Mouse (Mus musculus) skeletal muscle tissue, adult 2 months (tissue): ENCODE data around the gene Slc4a1ap.
"Not testable (repeated sequence)": the region's sequence is repeated elsewhere in the genome, so short reads cannot be mapped to it uniquely, and the experiment has no call there.

ENCODE experiments used
- DNase-seq: peaks from one replicate; pipeline ENCODE4 v3.0.0-alpha.2; 2012; ENCODE audit warnings: low read depth, low spot score

Gene Slc4a1ap

DNA sequence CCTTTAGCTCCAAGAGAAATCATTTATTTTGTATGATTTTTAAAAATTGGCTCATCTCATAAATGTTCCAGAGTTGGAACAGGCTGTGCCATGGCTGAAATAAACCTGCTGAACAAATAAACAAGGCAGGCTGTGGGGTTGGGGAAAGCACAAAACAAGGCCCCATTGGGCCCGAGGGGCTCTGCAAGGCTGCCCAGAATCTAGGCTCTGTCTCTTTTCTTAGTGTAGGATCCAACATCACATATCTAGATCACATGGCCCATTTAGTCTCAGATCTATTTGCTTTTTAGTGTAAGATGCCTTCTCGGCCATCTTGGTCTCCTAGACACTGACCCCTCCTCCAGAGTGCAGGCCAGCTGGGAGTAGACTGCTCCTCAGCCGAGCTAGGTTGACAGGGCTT is 39.7 kb downstream of the Slc4a1ap start:
- no peak for DNase-seq

DNA sequence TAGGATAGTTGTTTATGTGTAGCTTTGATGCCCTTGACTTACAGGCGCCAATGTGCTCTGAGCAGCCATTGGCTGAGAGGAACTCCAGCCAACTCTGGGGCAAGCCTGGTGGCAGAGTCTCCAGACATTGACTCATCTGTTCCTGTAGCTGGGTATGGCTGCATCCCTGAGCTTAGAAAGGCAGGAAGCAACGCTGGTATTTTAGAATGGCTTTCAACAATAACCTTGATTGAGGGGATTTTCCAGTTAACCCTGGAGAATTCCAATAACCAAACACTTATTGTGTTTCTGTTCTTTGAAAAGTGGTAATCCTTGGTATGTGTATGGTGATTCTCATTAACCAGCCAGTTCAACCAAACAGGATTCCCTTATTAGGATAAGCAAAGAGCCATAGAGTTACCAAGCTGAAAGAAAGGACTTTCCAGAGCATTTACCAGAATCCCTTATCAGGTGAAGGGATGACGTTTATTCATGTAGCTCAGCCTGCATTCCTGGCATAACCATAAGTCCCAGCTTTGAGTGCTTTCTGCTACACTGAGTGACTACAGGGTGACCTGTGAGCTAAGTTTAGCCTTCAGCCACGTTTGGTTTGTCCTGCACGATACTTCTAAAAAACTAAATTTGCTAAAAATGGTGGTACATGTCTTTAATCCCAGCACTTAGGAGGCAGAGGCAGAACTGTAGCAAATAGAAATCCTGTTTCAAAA is 41.3 kb downstream of the Slc4a1ap start:
- DNase-seq, result no peak

DNA sequence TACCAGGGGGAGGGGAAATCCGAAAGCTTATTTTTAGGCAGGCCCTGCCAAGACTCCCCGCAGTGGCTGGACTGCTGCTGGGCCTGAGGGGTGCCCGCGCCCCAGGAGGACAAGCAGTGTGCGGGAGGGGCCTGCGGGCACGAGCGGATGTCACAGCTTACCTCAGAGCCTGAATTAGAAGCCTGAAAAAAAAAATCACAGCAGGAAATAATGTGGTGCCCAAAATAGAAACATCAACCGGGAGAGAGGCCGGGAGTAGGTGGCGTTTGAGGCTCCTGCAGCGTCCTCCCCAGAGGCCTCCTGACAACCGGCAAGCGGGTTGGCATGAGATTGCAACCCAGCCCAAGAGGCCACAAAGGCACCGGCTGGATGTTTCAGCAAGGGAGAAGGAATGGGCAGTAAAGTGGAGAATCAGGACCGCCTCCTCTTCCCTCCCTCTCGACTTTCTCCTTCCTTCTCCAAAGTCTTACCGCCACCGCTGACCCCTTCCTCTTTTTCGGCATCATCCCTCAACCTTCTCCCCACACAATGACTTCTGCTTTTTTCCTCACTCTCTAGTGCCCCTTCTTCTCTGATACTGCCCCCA is 44.3 kb downstream of the Slc4a1ap start:
- peak; percentile 75 for DNase-seq

DNA sequence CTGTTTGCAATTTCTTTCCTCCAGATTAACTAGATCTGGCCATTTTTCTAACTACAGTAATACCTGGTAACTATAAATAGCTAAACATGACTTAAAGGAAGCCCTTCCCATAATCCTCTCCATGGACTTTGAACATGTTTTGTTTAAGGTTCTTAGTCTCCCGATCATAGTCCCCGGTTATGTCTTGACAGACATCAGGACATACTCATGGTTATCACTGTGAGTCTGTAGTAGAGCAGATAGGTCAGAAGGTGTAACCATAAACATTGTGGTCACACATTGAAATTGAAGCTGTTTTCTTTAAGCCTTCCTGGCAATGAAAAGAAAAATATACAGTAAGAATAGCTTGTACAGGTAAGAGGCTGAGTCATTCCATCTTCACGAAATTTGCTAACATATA is 46.9 kb downstream of the Slc4a1ap start:
- no peak for DNase-seq

DNA sequence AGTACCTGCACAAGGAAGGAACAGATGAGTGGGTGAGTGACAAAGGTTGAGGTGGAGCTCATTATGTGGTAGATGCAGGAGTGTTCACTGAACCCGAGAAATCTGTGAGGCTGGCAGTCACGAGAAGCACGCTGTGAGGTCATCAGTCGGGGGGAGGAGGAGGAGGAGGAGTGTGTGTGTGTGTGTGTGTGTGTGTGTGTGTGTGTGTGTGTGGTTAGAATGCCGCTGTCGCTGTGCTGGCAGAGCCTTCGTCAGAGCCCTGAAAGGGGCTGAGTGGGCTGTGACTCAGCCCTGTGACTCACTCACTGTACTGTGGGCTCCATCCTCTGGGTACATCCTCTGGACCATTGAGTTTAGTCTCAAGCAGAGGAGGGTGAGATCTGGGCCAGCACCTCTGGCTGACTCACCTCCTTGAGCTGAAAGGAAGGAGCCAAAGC is 49.8 kb downstream of the Slc4a1ap start:
- DNase-seq, result no peak

DNA sequence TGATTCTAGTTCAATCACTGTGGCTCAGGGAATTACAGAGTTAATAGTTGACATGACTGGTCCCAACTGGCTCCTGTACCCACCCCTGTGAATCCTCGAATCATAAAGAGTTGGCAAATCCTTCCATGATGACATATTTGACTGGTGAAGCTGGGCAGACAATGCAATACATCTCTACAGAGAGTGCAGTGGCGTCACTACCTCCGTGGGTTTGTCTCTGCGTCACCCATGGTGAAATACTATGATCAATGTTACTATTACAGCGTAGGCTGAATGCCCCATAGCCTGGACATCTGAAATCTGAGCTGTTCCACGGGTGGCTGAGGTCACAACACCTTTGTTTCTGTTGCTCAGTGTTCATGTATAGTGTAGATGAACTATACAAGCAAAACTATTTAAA is 54.5 kb downstream of the Slc4a1ap start:
- no peak for DNase-seq

DNA sequence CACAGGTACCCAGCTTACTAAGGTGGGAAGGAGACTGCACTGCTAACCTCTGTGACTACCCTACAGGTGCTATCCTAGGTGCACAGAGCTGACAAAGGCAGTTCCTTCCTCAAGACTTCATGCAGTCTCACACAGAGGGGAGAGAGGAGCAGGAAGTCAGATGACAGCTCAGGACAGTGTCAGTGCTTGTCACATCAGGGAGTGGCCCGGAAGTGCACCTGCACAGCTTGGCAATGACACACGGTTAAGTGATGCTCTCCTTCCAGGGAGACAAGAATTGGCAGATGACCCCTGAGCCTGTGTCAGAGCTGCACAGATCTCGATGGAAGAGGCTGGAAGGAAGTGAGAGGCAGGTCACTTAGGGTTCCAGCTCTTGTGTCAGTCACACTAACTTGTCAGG is 55.1 kb downstream of the Slc4a1ap start:
- DNase-seq, result no peak

DNA sequence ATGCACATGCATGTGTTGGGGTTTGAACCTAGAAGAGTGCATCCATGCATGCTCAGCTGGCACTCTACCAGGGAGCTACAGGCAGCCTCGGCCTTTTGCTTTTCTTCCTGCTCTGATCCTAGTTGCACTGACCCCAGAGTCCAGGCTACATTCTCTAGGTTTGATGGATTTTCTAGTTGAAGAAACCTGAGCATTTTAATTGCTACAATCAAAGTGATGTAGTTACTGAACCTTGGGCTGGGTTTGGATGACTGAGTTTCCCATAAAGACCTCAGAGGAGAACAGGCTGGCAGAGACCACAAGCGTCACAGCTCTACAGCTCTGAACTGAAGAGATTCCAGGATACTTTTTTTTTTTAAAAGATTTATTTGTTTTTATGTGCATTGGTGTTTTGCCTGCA is 56.5 kb downstream of the Slc4a1ap start:
- DNase-seq, result no peak

DNA sequence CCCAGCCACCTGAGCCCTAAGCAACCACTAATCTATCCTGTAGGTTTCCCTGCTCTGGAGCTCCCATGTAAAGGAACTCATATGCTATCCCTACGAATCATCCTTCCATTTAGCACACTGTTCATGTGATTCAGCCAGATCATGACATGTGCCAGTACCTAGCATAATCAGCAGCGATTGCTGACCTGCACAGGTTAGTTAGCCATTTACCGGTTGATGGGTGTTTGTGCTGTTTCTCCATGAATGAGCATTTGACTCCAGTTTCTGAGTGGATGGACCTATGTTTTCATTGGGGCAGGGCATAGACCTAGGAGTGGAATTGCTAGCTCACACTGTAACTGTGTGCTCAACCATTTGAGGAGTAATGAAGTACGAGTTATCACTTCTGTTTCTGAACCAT is 58.7 kb downstream of the Slc4a1ap start:
- DNase-seq, result no peak

DNA sequence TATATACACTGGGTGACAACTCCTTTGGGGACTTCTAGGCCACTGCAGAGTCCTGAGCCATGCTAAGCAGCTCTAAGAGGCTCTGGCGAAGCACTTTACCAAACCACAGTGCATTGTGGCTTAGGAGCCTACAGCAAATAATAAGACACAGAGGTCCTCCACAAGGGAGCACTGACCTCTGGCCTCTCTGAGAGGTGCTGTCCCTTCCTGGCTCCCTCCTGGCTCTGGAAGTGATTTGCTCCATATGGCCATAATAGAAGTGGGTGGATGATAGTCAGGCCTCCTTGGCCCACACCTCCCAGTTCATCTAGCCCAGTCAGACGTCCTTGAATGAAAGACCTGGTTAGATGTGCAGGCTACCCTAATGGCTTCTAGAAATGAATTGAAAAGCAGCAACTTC is 61.2 kb downstream of the Slc4a1ap start:
- no peak for DNase-seq

DNA sequence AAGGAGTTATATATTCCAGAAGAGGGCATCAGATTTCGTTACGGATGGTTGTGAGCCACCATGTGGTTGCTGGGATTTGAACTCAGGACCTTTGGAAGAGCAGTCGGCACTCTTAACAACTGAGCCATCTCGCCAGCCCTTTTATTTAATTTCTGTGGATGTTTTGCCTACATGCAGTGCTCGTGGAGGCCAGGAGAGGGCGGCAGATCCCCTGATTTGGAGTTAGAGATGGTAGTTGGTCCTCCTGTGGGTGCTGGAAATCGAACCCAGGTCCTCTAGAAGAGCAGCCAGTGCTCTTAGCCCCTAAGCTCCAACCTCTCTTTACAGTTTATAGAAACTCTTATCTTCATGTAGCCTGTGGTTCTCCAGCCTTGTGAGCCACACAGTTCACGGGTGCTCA is 61.9 kb downstream of the Slc4a1ap start:
- not testable (repeated sequence) for DNase-seq

DNA sequence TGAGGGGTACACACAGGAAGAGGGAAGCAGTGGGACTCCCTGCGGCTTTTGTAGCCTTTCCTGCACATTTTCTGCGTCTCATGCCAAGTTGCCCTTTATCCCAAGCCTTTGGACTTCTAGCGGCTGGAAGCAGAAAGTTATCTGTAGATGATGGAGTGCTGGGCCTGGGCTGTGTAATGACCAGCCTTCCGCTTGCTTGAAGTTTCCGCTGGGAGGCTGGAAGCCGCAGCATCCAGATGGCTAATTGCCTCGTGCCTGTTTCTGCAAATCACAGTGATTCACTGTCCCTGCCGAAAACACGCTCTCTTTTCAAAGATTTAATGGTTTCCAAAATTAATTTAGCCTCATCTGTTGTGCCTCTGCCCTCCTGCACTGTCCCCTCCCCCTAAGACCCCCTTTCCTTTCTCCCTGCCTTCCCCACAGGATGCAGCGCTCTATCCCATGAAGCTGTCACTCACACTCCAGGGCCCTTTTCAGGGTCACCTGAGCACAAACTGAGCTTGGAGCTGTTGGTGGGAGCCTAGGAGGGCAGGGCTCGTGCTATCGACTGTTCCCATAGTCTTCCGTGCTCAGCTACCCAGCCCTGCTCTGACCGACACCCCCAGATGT is 63.0 kb downstream of the Slc4a1ap start:
- no peak for DNase-seq

DNA sequence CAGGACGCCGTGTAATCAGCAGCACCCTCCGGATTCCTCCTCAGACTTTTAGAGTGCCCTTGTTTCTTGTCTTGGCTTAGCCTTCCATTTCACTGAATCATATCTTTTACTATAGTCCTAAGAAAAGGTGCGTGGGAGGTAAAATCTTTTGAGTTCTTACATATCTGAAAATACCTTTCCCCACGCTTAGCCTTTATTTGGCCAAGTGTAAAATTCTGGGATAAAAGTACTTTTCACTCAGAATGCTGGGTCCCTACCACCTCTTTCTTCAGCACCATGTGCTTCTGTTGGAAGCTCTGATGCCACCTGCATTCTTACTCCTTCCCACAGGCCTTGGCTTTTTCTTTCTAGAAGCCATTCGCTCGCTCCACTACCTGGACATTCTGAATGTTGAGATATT is 64.3 kb downstream of the Slc4a1ap start:
- no peak for DNase-seq

DNA sequence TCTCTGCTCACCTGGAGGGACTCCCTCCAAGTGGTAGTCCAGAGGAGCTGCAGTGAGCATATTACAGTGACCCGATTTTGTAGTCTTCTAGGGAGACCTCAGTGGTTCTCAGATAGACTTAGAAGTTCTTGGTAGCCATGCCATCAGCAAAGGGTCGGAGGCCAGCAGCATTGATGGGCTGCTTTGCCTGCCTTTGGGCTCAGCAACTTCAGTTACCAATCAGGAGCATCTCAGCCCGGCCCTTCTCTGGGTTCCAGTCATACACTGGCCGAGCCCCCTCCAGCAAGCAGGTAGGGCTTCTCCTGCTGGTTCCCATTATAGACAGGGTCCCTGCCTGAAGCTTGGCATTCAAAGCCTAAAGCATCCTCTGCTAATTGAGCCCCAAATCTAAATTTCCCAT is 69.1 kb downstream of the Slc4a1ap start:
- no peak for DNase-seq

DNA sequence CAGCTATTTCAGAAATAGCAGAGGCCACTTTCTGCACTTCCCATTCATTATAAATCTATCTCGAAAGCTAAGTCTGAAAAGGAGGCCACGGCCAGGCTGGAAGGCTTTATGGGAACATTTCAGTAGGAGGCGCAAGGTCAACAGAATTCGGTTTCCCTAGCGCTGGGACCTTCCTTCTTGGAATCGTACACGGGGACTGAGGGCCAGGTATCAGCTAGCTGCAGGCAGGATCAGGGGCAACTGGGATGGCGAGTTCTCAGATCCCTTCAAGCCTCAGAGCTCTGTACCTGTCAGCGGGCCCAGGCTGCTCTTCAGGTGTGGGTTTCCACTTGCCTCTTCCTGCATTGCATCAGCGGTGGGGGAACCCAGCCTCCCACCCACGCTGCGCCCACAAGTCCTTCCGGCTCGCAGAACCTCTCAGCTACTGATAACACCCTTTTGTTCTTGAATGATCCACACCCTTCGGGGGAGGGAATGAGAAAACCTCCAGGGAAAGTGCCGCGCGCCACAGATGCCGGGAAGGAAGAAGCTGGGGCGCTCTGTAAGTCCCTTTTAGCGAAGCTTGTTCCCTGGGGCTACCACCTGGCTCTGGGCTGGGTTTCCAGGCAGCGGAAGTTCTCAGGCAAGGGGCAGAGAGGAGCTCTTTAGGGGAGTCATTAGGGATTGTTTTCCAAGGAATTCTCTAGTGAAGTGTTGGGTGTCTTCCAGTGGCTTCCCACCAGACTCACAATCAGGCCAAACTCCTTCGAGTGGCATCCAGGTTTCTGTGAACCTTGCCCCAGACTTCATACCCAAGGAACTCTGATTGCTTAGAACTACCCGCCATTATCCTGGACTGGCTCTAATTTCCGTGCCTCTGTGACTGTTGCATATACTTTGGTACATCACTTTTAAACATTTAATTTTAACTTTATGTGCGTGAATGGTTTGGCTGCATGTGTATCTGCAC is 70.0 kb downstream of the Slc4a1ap start, which contains the start of gene Mrpl33:
TSS of gene Mrpl33 (plus strand) at position 455 of the 949 bp plus-strand sequence.
- DNase-seq, result peak; percentile 55

DNA sequence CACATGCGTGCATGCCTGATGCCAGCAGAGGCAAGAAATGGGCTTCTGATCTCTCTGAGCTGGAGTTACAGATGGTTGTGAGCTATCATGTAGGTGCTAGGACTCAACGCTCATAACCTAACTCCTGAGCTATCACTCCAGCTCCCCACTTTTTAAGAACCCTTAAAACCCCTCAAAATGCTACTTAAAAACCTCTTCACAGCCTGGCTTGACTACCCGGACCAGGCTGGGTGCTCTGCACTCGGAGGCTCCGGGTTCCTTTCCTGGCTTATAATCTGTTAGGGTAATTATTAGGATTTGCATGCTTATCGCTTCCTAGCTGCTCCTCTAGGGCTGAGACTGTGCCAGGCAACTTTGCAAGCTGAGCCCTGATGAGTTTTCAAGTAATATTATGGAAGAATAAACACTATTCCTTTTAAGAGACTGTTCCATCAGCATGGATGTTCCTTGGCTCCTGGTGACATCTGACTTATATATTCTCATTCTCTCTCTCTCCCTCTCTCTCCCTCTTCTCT is 70.7 kb downstream of the Slc4a1ap start:
- DNase-seq, result no peak

DNA sequence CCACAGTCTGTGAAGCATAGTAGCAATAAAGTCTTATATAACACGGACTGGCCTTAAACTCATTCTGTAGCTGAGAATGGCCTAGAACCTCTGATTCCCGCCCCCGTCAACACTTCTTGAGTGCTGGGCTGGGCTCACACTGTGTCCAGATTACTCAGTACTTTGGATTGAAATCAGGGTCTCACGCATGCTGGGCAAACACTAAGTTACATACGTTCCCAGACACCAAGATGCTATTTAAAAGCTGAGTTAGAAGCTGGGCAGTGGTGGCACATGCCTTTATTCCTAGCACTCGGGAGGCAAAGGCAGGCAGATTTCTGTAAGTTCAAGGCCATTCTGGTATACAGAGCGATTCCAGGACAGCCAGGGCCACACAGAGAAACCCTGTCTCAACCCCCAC is 71.3 kb downstream of the Slc4a1ap start:
- no peak for DNase-seq

DNA sequence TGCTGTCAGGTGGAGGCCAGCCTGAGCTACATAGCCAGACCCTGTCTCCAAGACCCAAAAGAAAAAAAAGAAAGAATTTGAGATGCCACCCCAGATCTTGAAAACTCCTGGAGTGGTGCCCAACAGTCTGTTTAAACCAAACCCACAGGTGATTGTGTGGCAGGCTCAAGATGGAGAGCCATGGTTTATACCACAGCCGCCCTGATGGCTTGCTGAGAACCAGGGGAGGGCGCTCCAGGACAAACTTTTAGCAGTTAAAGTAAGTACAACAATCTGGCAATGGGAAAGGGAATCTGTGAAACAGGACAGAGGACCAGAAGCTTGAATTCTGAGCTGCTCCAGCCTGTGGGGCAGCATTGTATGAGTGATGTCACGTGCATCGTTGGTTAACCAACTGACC is 71.8 kb downstream of the Slc4a1ap start:
- no peak for DNase-seq

DNA sequence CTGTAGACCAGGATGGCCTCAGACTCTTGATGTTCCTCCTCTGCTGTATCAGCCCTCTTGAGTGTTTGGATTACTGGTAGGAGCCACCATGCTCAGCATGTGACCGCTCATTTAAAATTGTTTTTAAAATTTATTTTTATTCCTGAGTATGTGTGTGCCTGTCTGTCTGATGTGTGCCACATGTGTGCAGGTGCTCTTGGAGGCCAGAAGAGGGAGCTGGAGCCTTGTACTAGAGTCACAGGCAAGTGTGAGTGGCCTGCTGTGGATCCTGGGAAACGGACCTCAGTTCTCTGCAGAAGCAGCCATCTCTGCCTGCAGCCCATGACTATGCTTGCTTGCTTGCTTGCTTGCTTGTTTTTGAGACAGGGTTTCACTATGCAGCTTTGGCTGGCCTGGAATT is 72.4 kb downstream of the Slc4a1ap start:
- no peak for DNase-seq

DNA sequence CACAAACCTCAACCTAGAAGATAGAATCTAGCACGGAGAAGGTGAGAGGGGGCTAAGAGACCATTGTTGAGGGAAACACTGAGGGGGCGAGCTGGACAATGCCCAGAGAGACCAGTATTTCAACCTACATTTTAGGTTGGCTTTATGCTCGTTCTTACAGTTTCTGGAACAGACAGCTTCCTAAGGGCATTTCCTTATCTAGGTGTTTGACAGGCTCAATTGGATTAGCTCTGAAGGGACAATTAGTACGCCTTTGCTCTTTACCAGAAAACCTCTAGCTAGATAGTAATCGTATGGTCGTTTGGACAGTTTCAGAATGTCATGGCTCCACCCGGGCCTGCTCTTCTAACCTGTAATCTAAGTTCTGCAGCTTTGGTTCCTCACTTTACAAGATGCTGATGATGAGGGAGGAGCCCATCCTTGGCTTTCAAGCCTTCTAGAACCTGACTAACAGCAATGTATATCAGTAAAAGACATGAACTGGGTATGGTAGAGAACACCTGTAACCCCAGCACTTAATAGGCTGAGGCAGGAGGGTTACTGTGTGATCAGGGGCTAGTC is 74.4 kb downstream of the Slc4a1ap start:
- DNase-seq, result no peak

DNA sequence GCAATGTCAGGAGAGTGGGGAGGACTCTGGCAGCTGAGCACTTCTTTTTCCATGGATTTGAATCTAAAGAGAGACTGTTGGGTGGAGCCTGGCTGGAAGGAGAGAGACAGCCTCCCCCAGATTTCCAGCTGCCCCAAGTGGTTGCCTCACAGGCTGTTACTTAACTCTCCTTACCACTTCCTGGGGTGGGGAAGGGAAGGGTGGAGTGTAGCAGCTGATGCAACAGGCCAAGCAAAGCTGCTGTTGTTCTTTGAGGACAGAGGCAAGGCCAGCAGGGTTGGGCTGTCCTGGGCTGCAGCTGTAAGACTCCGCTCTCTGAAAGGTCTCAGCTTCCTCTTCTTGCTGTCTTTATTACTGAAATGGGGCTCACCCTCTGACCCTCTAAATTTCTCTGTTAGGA is 75.6 kb downstream of the Slc4a1ap start:
- DNase-seq, result peak; percentile 94
